Mouse (Mus musculus) right cerebral cortex, postnatal 4 days (tissue): ENCODE results near the gene Cep170b.

Experiments
- DNase-seq: peaks from one replicate; pipeline ENCODE4 v3.0.0-alpha.2; 2022

Cep170b gene

DNA sequence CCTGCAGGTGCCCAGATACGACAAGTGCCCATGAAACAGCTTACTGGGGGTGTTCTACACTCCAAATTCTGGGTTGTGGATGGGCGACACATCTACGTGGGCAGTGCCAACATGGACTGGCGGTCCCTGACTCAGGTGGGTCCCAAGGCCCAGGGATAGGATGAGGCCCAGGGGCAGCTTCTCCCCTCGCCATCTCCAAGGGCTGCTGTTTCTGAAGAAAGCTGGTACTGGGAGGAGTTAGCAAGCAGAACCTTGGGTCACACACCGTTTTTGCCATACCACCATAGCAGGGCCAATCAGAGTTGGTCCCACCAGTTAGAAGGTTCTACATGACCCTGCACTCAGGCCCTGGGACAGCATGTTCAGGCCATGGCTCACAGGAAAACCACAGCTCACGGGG lies 44.7 kb downstream of the Cep170b start:
- DNase-seq = no peak

DNA sequence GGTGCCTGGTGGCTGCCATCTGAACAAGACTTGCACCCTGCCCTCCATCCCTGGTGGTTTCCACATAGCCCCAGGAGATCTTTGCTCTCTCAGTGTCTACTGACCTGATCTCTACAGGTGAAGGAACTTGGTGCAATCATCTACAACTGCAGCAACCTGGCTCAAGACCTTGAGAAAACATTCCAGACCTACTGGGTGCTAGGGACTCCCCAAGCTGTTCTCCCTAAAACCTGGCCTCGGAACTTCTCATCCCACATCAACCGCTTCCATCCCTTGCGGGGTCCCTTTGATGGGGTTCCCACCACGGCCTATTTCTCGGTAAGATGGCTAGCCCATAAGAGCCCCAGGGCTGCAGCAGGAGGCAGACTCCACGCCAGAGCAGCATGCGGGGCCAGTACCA lies 46.3 kb downstream of the Cep170b start:
- no peak for DNase-seq

DNA sequence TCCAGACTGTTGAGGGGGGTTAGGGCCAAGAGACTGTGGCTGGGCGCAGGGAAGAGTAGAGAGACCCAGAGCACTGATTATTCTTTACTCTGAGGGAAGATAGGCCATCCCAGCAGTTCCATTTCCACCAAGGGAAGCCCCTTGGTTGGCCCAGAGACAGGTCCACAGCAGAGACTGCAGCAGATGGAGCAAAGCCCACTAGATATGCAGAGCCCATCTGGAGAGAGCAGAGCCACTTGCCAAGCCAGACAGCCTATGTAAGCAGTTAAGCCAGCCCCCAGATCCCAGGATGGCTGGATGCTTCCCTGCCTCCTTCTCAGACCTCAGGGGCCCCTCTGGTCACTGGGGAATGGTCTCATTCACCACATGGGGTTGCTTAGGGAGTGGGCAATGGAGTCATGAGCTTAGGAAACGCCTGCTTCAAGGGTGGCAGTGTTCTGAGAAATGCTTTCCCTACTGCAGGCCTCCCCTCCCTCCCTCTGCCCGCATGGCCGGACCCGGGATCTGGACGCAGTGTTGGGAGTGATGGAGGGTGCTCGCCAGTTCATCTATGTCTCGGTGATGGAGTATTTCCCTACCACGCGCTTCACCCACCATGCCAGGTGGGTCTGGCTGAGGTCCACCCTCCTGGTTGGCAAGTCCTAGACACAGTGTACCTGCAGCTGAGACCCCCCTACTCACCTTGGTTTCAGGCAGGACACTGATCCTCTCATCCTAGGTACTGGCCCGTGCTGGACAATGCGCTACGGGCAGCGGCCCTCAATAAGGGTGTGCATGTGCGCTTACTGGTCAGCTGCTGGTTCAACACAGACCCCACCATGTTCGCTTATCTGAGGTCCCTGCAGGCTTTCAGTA lies 47.0 kb downstream of the Cep170b start:
- DNase-seq = no peak

DNA sequence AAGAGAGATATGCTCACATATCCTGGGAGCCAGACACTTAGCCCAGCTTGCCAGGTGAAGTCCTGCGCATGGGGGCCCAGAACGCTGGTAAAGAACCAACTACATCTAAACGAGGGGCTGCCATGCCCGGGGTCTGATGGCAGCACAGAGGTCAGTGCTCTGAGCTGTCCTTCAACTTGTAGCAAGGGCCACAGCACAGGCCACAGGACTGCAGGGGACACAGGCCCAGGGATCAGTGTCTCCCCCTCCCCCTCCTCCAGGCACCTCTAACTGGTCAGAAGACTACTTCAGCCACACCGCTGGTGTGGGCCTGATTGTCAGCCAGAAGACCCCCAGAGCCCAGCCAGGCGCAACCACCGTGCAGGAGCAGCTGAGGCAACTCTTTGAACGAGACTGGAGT lies 47.9 kb downstream of the Cep170b start:
- DNase-seq = no peak

DNA sequence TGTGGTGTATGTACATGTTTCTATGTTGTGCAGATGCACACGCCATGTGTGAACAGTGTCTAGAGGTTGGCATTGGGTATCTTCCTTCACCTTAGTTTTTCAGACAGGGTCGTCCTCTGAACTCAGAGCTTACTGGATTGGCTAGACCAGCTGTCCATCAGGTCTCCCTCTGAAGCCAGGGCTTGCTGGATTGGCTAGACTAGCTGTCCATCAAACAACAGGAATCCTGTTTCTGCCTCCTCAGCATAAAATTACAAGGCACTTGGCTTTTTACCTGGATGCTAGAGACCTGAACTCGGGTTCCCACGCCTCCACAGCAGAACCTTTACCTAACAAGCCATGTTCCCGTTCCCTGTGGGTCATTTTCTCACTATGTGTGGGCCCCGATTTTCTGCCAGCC lies 48.8 kb downstream of the Cep170b start:
- DNase-seq = no peak

DNA sequence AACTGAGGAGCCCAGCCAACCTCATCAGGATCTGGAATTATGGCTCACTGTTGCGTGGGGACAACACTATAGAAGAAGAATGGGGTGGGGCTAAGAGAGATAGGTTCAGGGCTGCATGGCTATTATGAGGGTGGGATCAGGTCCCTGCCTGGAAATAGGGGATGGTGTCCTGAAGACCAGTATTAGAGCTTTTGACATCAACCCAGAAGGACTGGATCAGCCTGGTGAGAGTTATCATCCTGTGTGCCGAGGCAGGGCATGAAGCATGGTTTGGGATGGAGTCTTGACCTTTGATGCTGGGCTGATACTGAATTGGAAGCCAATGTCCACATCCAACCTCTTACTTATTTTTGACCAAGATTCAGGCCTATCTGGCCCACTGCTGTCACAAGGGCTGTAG lies 49.5 kb downstream of the Cep170b start:
- DNase-seq = no peak

DNA sequence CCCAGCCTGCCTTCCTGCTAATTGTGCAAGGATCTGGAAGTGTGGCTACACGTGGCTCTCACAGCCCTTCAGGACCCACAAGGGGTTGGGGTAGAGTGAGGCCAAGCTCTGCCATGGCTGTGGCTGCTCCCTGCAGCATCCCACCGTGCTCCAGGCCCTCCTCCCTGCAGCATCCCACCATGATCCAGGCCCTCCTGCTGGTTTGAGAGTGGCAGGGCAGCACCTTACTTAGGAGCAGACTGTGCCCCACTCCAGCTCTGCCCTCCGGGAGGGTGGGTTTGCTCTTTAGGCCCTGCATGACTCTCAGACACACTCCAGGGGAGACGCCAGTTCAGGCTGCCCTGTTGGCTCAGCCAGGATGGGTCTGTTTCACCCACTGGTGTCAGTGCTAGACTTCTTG lies 50.1 kb downstream of the Cep170b start:
- DNase-seq = no peak

DNA sequence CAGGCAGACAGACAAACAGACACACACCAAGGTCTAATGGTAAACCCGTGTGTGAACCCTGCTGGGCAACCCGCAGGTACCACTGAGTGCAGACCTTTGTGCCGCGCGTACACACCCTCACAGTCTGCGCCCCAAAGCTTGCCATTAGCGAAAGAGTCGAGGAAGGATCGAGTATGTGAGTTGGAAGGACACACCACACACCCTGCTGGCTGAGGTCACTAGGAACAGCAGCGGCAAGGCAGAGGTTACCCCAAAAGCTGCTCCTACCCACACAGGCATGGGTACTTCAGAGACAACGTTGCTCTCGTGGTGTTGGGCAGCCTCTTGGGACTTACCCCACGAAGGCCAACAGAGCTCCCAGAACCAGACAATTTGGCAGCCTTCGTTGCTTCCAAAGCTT lies 52.1 kb downstream of the Cep170b start:
- DNase-seq = no peak

DNA sequence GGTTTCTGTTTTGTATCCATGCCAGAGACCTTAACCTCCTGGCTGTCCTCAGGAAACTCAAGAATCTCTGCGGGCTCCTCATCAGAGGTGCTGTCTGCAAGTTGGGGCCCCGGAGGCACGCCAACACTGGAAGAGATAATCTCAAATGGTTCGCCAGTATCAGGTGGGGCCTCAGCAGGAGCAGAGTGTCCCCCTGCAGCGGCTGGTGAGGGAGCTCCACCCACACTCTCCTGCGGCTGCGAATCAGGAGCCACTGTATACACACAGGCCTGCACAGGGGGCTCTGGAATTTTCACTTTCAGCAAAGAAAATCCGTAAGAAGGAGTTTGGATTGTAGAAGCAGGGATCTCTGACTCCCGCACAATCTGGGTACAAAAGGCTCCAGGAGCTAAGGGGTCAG lies 53.1 kb downstream of the Cep170b start:
- DNase-seq = no peak

DNA sequence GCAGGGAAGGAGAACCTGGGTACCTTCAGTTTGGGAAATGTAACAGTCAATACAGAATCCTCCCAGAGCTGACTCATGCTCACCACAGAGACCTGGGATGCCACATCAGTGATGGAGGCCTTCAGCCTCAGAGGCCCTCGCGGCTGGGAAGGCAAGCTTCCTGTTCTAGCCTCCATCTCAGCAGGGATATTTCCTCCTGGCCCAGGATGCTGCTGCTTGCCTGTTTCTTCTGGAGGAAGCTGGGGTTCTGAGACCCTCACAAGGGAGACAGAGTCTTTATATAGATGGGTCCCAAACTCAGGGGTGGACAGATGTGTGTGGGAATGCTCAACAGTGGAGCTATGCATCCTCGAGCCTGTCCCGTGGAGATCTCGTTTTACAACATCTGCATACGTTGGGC lies 53.8 kb downstream of the Cep170b start:
- DNase-seq = no peak

DNA sequence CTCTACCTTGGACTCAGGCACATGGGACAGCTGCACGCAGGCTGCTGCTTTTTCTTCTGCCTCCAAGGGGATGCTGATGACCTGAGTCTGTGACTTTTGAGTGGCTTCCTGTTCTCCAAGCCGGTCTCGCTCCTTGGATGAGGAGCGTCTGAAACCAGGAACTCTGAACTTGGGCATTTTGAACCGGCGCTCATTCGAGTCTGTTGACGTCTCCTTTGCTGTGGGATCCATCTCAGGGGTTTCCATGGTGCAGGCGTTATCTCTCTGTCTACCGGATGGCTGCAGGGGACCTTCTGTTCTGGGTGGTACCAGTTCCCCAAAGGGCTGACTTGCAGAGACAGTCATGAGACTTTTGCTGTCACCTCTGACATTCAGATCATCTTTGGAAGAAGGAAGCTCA lies 54.2 kb downstream of the Cep170b start:
- no peak for DNase-seq

DNA sequence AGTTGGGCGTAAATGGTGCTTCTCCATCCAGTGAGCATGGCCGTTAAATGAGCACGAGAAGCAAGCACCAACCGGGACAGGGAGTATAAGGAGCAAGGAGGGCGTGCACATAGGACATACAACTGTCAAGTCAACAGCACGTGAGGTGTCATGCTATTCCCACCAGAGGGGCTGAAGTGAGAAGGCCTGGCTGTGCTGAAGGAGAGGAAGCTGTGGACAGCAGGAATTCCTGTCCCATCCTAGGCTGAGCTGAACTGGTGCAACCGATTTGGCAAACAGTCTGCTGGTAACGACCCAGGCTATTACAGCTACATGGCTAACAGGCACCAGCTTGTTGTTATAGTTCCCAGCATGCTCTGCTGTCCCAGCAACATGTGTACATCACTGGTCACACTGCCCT lies 70.8 kb downstream of the Cep170b start:
- DNase-seq = no peak

DNA sequence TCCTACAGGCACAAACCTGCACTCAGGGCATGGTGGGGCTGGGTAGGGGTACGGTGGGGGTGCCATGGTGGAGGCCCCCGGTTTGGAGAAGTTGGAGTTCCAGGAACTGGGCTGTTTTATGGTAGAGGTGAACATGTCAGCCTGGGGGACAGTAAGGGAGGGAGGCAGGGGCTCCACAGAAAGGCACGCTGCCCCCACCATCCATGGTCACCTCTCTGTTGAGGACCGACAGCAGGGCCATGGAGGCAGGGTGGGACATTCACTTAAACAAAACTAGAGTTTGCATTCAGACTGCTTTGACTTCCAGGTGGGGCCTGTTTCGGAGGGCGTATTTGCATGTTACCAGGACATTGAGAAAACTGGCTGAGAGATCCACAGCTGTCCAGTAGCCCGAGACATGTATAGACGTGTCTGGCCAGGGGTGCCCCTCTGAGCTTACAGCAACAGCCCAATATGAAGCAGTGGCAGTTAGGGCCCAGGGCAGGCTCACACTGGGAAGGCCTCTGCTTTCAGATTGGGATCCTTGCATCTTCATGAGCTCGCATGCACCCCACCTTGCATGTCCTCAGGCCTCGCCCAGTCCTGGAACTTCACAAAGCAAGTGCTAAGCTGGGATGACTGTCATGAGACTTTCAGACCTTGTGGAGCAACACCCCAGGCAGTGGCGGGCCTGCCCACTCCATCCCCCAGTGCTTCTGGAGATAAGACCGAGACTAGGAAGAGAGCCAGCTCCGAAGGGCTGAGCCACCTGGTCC lies 73.5 kb downstream of the Cep170b start:
- peak; percentile 39 for DNase-seq

DNA sequence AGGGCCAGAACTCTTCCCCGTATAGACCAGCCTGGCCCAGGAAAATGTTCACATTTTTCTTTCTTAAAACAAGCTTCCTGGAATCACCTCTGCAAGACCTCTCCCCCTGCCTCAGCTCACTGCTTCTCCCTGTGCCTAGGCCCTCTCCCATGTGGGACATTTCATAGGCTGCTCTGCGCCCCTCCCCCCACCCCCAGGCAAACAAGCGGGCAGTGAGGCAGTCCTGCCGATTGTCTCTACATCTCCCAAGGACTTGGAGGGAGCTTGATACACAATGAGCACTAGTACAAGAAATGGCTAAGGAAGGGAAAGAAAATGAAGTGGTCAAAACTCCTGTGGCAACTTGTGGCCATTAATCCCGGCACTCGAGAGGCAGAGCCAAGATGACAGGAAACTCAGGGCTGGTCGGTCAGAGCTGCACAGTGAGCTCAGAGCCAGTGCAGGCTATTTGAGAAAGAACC lies 74.1 kb downstream of the Cep170b start:
- DNase-seq = no peak

DNA sequence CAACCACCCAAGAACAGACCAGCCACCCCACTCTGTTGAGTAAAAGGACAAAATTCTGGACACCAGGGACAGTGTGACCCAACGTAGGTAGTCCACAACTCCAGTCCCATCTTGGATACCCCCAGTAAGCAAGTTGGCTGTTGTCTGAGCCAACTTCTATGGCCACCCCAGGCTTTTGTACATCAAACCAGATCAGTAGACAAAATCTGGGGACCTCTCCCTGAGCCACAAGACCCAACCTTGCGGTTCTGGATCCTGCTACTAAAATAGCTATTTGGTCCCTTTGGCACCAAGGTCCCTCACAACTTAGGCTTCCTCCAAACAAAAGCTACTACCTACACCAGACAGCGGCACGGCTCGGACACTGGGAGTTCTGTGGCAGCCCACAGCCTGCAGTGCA lies 74.7 kb downstream of the Cep170b start:
- DNase-seq = no peak

DNA sequence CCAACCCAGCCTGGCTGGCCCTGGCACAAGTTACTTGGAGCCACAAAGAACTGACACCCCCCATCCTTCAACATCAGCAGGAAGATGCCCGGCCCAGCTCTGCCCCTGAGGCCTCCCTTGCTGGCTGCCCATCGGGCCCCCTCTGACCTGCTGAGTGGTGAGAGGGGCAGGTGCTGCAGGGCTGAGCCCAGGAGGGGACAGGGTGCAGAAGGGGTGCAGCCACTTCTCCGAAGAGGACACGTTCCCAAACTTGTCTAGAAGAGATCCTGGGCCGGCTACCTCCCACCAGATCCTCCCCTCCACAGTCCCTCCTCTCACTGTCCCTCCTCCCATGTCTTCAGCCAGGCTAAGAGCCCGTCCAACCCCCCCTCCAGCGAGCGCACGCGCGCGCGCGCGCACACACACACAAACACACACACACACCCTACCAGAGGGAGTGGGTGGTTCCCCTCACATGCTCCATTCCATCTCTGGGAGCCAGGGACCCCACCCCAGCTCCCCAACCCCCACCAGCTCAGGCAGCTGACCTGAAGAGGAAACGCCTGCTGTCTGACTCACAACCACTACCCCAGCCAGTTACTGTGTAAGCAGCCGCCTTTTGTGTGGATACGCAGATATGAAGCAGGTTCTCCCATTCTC lies 75.3 kb downstream of the Cep170b start:
- no peak for DNase-seq
